Mouse (Mus musculus) liver, postnatal 0 days (tissue): ENCODE results near the gene Nop2. TPM values are rescaled to one million over a fixed set of nuclear protein-coding genes. Genes with fewer than 3 reads are reported as not detected.
"Not testable (repeated sequence)": the region's sequence is repeated elsewhere in the genome, so short reads cannot be mapped to it uniquely, and the experiment has no call there.

Experiments
- ATAC-seq: fragments of 200-750 bp; cut with Nextera tagmentation; 2 replicates; pipeline ENCODE4 v1.8.0; 2017; ENCODE audit warnings: mild to moderate bottlenecking, moderate library complexity
- DNase-seq: peaks from one replicate; pipeline ENCODE4 v3.0.0-alpha.2; 2016
- H3K27ac ChIP-seq: fragments of 300-500 bp; sonication (generic); 2 replicates; pipeline ENCODE4 v1.5.1; 2014; ENCODE audit warnings: antibody characterized with exemption, moderate library complexity, mild to moderate bottlenecking, low read depth
- H3K27me3 ChIP-seq: fragments of 300-500 bp; sonication (generic); 2 replicates; pipeline ENCODE4 v1.6.1; 2014; ENCODE audit warnings: low read length, control low read depth, mixed read lengths; ENCODE audit not compliant: insufficient read depth
- H3K36me3 ChIP-seq: fragments of 300-500 bp; sonication (generic); replicated peaks from 2 replicates; pipeline ENCODE4 v1.6.1; 2014; ENCODE audit warnings: mild to moderate bottlenecking, control low read depth, low read length, moderate library complexity, mixed read lengths; ENCODE audit not compliant: insufficient read depth
- H3K4me1 ChIP-seq: fragments of 300-500 bp; sonication (generic); 2 replicates; pipeline ENCODE4 v1.6.1; 2014; ENCODE audit warnings: antibody characterized with exemption, mild to moderate bottlenecking, control low read depth; ENCODE audit not compliant: insufficient read depth
- H3K4me2 ChIP-seq: fragments of 300-500 bp; sonication (generic); 2 replicates; pipeline ENCODE4 v1.6.1; 2014; ENCODE audit warnings: low read depth, mild to moderate bottlenecking, low read length, moderate library complexity, mixed read lengths
- H3K4me3 ChIP-seq: fragments of 300-500 bp; sonication (generic); 2 replicates; pipeline ENCODE4 v1.5.1; 2014; ENCODE audit warnings: low read depth, low read length
- H3K9ac ChIP-seq: fragments of 300-500 bp; sonication (generic); replicated peaks from 2 replicates; pipeline ENCODE4 v1.6.1; 2014; ENCODE audit warnings: mild to moderate bottlenecking, moderate library complexity
- H3K9me3 ChIP-seq: fragments of 300-500 bp; sonication (generic); 2 replicates; pipeline ENCODE4 v1.6.1; 2016; ENCODE audit warnings: mild to moderate bottlenecking, control low read depth, low read length, mixed read lengths
- CTCF ChIP-seq: sonication (generic); IDR thresholded peaks from 2 replicates; pipeline ENCODE4 v1.5.1; 2016; ENCODE audit warnings: antibody characterized with exemption, low read depth
- EP300 ChIP-seq: IDR thresholded peaks from 2 replicates; pipeline ENCODE4 v1.6.1; 2016; ENCODE audit warnings: antibody characterized with exemption, low read depth, mild to moderate bottlenecking
- WGBS: fragments of 180-500 bp; shearing (Covaris S2); extraction: QIAGEN DNeasy Blood & Tissue Kit; methylation state at CpG from one replicate; pipeline ENCODE4 v1.1.7; 2014; ENCODE audit not compliant: insufficient replicate concordance; 5-methylcytosine and 5-hydroxymethylcytosine counted together
- polyA plus RNA-seq: library from polyadenylated mRNA; unstranded; fragments of >200 nt; fragmentation: Nextera tagmentation; extraction: Ambion mirVana; gene quantifications from 2 replicates; pipeline ENCODE4 v1.2.1, GENCODE M21; 2015

Nop2 gene
- polyA plus RNA-seq, 1 experiment from 2014 or later = 23.2 TPM

- Histone ChIP-seq H3K9ac (no peak overlapping the region), H3K36me3 (peaks cover 37% of the 10 kb centered on the region), H3K4me1 (peaks cover 26% of the 10 kb centered on the region), H3K4me2 (no peak overlapping the region), H3K4me3 (no peak overlapping the region), H3K27ac (peak overlapping the region; percentile 34; the same call in 1 of the 2 replicates), H3K27me3 (no peaks in the 10 kb centered on the region), H3K9me3 (no peaks in the 10 kb centered on the region)
- no peak for ATAC-seq
- no peak for DNase-seq
- no peak for TF ChIP-seq CTCF
- no peak for TF ChIP-seq EP300
- WGBS = 65% methylated on average over 7 of the region's 7 CpGs
Measured at GRCm38 (mm10) chr6:125159773-125160557, 28.3 kb downstream of the Nop2 start.

- Histone ChIP-seq H3K36me3 (peaks cover 37% of the 10 kb centered on the region), H3K9me3 (no peaks in the 10 kb centered on the region), H3K4me2 (no peak overlapping the region), H3K27ac (peak overlapping the region; percentile 34; the same call in 1 of the 2 replicates), H3K4me3 (no peak overlapping the region), H3K27me3 (no peaks in the 10 kb centered on the region), H3K4me1 (peaks cover 26% of the 10 kb centered on the region), H3K9ac (no peak overlapping the region)
- 45% methylated on average over 10 of the region's 10 CpGs for WGBS
- TF ChIP-seq CTCF = no peak
- TF ChIP-seq EP300 = no peak
- DNase-seq = no peak
- ATAC-seq = no peak
Measured at GRCm38 (mm10) chr6:125160558-125160853, 28.8 kb downstream of the Nop2 start.

- no peak overlapping the region for H3K4me3 ChIP-seq
- peaks cover 26% of the 10 kb centered on the region for H3K4me1 ChIP-seq
- H3K9me3 ChIP-seq = no peaks in the 10 kb centered on the region
- DNase-seq (peak; percentile 57), ATAC-seq (no peak)
- TF ChIP-seq EP300 = 0 out of 2 replicates have a peak, but pooled peaks have one; percentile 53
- TF ChIP-seq CTCF = no peak
- no peaks in the 10 kb centered on the region for H3K27me3 ChIP-seq
- H3K27ac ChIP-seq = peak overlapping the region; percentile 34; the same call in 1 of the 2 replicates
- H3K4me2 ChIP-seq = no peak overlapping the region
- H3K36me3 ChIP-seq = peaks cover 37% of the 10 kb centered on the region
- no peak overlapping the region for H3K9ac ChIP-seq
- 32% methylated on average over 22 of the region's 22 CpGs for WGBS
Measured at GRCm38 (mm10) chr6:125160854-125161760, 29.4 kb downstream of the Nop2 start.

GRCm38 (mm10) chr6:125161971-125162370, 30.3 kb downstream of the Nop2 start:
- H3K4me2 ChIP-seq, H3K4me3 ChIP-seq, H3K9me3 ChIP-seq, ATAC-seq, H3K27me3 ChIP-seq, H3K9ac ChIP-seq, H3K27ac ChIP-seq: not testable (repeated sequence)
- H3K4me1 ChIP-seq = peaks cover 33% of the 10 kb centered on the region
- WGBS = 20% methylated on average over 3 of the region's 5 CpGs
- H3K36me3 ChIP-seq = peaks cover 37% of the 10 kb centered on the region
- TF ChIP-seq CTCF = peak; percentile 75
- DNase-seq = peak; percentile 75

GRCm38 (mm10) chr6:125162615-125163305, 31.1 kb downstream of the Nop2 start:
- peaks cover 41% of the 10 kb centered on the region for H3K4me1 ChIP-seq
- peaks cover 43% of the 10 kb centered on the region for H3K36me3 ChIP-seq
- H3K27ac ChIP-seq, H3K9ac ChIP-seq, H3K27me3 ChIP-seq, H3K9me3 ChIP-seq, DNase-seq, ATAC-seq: not testable (repeated sequence)
- H3K4me2 ChIP-seq = peak overlapping the region; percentile 52
- peak overlapping the region; percentile 8; the same call in 1 of the 2 replicates for H3K4me3 ChIP-seq
- WGBS = 71% methylated on average over 10 of the region's 16 CpGs
